Mouse (Mus musculus) layer of hippocampus, adult 18-20 months (tissue): ENCODE measurements around the gene Hnf4a. TPM values are rescaled to one million over a fixed set of nuclear protein-coding genes. Genes with fewer than 3 reads are reported as not detected.
A peak's percentile ranks its signal among the peaks of the same experiment; 100 is the strongest.
"Not testable (repeated sequence)": the region's sequence is repeated elsewhere in the genome, so short reads cannot be mapped to it uniquely, and the experiment has no call there.

Source experiments
- DNase-seq, 2 experiments: peaks; one replicate each; pipeline ENCODE4 v3.0.0; 2022; ENCODE audit warnings: low spot score in 2 of 2
- long read RNA-seq: library from polyadenylated mRNA; stranded (forward); transcript quantifications from one replicate; pipeline ENCODE4 v2.0.0, GENCODE M21; 2021
- total RNA-seq, 2 experiments: library from RNA; stranded (reverse); gene quantifications; 2 replicates each; pipeline ENCODE4 v1.2.3; 2021

Hnf4a gene
- total RNA-seq, result not detected
- long read RNA-seq, partial matches to known transcripts, result 0 of 1 reads
- long read RNA-seq, other reads (novel, unspliced or antisense), result 1 of 1 reads

GRCm38 (mm10) chr2:163506300-163507004 is at the start of gene Hnf4a:
TSS of gene Hnf4a (plus strand) at chr2:163506808.
- no peak for DNase-seq

- DNase-seq, result no peak
These were observed 47.9 kb upstream of the Hnf4a start for GRCm38 (mm10) chr2:163458539-163459265.

DNA sequence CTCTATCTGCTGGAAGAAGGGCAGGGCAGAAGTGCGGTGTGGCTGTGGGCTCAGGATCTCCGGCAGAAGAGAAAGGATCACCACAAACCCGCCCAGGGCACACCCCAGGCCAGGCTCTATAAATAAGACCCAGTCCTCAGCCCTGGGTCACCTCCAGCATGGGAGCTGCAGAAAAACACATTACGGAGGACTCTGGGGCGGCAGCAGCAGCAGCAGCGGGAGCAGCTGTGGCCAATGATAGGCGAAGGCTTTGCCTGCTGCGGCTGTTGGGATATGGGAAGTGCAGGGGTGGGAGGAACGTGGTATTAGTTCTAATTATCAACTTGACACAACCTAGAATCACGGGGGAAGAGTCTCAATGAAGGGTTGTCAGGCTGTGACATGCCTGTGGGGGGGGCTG is 47.2 kb upstream of the Hnf4a start:
- DNase-seq, result no peak

DNA sequence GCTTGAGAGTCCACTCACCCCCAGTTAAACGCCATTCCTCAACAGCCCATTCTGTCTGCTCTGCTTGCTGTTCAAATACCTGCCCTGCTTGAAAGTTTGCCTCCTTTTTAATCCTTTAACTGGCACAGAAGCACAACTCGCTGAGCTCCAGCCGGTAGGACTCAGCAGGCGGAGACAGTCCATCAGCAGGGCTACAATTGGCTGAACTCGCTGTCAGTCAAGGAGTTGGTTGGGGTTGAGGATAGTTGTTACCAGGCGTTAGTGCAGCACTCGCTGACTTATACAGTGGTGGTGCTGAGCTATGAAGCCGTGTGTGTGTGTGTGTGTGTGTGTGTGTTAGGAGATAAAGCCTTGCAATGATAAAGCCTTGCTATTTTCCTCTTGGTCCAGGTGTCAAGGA is 46.0 kb upstream of the Hnf4a start:
- no peak for DNase-seq

DNA sequence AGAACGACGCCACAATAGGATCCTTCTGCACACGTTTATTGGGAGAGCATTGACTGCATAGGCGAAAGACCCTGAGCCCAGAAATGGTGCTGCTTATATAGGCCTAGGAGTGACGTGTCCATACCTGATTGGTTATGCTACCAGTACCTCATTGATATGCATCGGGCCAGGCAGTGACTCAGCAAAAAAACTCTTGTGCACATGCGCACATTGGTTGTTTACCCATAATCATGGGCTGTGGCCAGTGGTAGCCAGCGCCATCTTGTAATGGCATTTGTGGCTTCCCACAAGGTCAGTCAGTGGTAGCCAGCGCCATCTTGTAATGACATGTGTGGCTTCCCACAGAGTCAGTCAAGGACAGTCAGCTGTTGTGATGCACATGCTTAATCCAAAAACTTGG is 45.3 kb upstream of the Hnf4a start:
- DNase-seq, result not testable (repeated sequence)

DNA sequence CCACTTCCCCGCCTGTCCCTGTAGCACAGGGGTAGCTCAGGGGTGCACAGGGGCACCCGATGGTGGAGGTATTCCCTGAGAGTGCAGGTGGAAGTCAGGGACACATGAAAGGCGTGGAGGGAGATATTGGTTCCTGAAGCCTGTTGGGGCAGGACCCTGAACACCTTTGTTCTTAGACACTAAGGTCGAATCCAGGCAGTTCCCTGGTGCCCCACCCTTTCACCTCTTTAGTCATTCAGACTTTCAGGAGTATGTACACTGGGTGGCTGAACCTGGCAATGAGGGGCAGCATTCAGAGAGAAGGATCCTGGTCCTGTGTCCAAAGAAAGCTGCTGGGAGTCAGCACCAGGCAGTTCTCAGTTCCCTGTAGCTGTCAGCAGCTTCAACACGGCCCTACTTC is 44.2 kb upstream of the Hnf4a start:
- DNase-seq, result no peak

DNA sequence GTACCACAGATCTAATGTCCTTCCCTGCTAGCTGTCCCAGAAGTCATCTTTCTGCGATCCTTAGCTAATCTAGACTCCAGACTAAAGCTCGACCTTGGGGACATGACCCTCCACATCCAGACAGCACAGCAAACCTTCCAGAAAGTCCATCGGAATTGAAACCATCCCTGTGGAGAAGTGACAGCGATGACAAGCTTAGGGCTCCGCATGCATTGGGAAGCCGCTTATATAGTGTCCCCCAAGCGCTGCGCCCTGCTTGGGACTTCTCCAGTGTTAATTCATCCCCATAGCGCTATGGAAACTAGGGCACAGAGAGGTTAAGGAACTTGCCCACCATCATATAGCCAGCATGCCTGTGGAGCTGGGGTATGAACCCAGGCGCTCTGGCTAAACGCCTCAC is 43.8 kb upstream of the Hnf4a start:
- DNase-seq, result no peak

- DNase-seq, result no peak
These were observed 43.3 kb upstream of the Hnf4a start for GRCm38 (mm10) chr2:163463251-163463769.

GRCm38 (mm10) chr2:163463998-163464397 is 42.6 kb upstream of the Hnf4a start:
- DNase-seq, result no peak

- no peak for DNase-seq
These were observed 42.0 kb upstream of the Hnf4a start for GRCm38 (mm10) chr2:163464562-163464961.

GRCm38 (mm10) chr2:163466771-163467170 is 39.8 kb upstream of the Hnf4a start:
- no peak for DNase-seq

- no peak for DNase-seq
These were observed 39.0 kb upstream of the Hnf4a start for GRCm38 (mm10) chr2:163467585-163467984.

- no peak for DNase-seq
These were observed 37.7 kb upstream of the Hnf4a start for GRCm38 (mm10) chr2:163468866-163469265.

- no peak for DNase-seq
These were observed 36.9 kb upstream of the Hnf4a start for GRCm38 (mm10) chr2:163469711-163470110.

DNA sequence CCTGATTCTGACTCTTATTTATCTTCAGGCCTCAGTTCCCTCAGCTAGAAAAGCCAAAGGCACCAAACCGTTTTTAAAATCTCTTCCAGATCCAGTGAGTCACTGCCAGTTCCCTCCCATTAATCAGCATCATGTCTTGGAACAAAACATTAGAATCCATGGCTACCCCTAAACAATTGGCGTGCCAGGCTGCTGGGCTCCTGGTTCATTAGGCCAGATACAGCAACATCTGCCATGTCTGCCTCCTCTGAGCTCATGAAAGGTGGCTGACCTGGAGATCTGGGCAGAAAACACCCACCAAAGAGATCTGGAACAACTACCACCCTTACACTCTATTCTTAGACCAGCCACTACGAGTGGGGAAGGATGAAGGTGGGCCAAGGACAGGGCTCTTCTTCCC is 35.5 kb upstream of the Hnf4a start:
- no peak for DNase-seq

GRCm38 (mm10) chr2:163471710-163472465 is 34.7 kb upstream of the Hnf4a start:
- DNase-seq, result no peak

- DNase-seq, result peak; percentile 93 to 98
These were observed 34.1 kb upstream of the Hnf4a start, which contains the start of gene Fitm2 for GRCm38 (mm10) chr2:163472466-163472851. TSS of gene Fitm2 (minus strand) at chr2:163472629.

DNA sequence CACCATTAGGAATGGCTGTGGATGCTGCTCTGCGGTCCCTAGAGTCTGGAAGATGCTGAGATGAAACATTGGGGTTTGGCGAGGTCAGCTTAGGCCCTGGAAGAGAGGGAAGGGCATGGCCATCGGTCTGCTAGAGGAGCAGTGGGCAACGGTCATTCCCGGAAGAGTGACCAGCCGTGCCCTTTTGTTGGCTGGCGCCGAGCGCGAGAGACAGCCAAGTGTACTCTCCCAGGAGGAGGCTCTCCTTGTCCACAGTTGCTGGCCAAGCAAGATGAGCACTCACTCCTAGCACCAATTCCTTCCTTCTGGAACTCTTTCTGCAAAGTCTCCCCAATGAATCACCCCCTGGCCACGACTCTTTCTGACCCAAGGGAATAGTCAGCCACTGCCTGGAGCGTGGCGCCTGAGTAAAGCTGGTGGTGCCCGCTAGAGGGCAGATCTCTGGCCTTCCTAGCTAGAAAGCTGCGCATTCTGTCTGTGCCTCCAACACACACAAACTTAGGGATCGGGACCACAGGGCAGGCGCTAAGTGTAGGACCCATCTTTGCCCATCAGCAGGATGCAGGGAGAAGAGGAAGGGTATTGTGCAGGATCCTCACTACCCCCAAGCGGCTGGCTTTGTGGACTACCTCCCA is 26.3 kb upstream of the Hnf4a start:
- no peak for DNase-seq

DNA sequence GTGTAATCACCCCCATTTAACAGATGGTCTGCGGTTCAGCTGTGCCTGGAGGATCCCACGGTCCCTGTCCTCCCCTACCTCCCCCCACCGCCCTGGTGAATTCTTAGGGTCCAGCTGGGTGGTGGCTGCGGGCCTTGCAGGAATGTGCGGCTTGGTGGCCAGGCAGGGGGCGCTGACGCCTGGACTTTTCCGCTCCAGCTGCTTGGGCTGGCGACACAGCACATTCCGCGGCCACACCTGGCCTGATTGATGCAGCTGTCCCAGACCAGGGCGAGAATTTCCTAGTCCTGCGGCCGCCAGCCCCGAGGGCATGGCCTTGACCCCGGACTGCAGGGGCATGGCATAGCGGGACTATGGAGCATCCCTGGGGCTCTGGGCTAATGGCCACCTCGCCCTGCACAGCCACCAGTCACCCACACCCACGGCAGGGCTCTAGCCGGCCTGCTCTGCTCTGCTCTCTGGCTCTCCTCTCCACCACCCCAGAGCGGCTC is 25.0 kb upstream of the Hnf4a start:
- peak in 1 of 2 experiments; percentile 36 for DNase-seq

DNA sequence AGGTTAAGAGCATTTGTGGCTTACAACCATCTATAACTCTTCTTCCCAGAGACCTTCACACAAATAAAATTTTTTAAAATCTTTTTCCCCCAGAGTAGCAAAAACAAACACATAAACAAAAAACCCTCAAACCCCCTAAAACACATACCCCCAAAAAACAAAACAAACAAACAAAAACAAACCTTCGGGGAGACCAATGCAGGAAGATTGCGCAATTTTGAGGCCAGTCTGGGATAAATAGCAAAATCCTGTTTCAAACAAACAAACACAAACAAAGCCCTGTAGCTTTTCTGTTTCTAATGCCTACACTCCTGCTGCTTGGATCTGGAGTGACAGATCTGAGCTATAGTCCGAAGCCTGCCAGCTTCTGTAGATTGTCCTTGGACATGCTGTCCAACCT is 19.2 kb upstream of the Hnf4a start:
- no peak for DNase-seq

- DNase-seq, result no peak
These were observed 16.8 kb upstream of the Hnf4a start for GRCm38 (mm10) chr2:163489725-163490291.
